Mouse (Mus musculus): ENCODE results near the gene Mfap1b. TPM values are rescaled to one million over a fixed set of nuclear protein-coding genes. Genes with fewer than 3 reads are reported as not detected.

Gene Mfap1b
- polyA plus RNA-seq, 1 experiment from 2014 or later: 47.5 TPM

DNA sequence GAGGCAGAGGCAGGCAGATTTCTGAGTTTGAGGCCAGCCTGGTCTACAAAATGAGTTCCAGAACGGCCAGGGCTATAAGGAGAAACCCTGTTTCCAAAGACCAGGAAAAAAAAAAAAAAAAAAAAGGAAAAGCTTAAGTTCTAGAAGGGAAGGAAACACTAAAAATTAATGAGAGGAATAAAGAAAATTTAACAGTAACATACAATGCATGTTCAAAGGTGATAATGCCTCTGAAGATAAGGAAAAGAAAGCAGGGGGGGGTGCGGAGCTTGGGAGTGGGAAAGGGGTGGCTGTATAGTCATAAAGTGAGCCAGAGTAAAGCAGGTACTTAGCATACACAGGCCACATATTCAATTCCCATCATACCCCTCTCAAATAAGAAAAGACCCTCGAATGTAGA lies 28.8 kb downstream of the Mfap1b start:
- H3K9me3 ChIP-seq: no peaks in the 10 kb centered on the region
- H3K9ac ChIP-seq: no peak overlapping the region
- no peak overlapping the region for H3K4me2 ChIP-seq
- H3K27ac ChIP-seq: no peak overlapping the region
- no peaks in the 10 kb centered on the region for H3K27me3 ChIP-seq (replicated peaks)
- WGBS: 80% methylated on average over 3 of the region's 3 CpGs
- no peaks in the 10 kb centered on the region for H3K36me3 ChIP-seq
- no peak overlapping the region for H3K4me3 ChIP-seq (replicated peaks)
- ATAC-seq (ENCODE audit: insufficient read depth, low FRiP score, low read depth): no peak
- peaks cover 12% of the 10 kb centered on the region for H3K4me1 ChIP-seq

DNA sequence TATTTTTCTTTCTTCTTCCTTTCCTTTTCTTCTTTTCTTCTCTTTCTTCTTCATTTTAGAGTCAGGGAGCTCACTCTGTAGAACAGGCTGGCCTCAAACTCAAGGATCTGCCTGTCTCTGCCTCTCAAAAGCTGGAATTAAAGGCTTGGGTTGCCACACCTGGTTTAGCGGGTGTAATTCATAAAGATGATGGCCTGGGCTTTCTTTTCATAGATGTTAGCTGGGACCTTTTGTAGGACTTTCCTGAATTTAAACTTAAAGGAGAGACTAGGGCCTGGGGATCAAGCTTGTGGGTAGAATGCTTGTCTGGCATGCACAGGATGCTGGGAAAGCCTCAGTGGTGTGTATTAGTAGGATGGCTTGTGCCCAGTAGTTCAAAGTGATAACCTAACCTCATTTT lies 29.7 kb downstream of the Mfap1b start, which contains the start of gene Ell3:
Ell3 (minus strand) TSS at position 101 of the 400 bp plus-strand sequence.
- Histone ChIP-seq H3K4me3 (replicated peaks) (peak within 1 kb of the TSS; percentile 45; the same call in 1 of the 2 replicates), H3K4me2 (peak within 1 kb of the TSS; percentile 87), H3K36me3 (peaks cover 4% of the 10 kb centered on the region; the same call in 1 of the 2 replicates), H3K4me1 (peaks cover 12% of the 10 kb centered on the region), H3K9ac (no peak within 1 kb of the TSS), H3K27me3 (replicated peaks) (no peaks in the 10 kb centered on the region), H3K9me3 (no peaks in the 10 kb centered on the region), H3K27ac (no peak within 1 kb of the TSS)
- WGBS: 83% methylated on average over 1 of the region's 1 CpGs
- no peak for ATAC-seq (ENCODE audit: insufficient read depth, low FRiP score, low read depth)

DNA sequence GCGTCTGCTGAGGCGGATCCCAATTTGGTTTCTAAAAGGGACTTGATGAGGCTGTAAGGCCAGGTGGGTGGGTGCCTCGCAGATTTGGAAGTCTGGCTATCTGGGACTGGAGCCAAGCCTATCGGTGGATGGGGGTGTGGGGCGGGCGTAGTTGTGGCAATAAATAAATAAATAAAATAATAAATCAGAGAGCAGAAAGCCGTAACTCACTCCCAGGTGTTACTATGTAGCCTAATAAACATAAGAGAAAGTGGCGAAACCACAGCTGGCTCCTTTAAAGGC lies 30.9 kb downstream of the Mfap1b start:
- Histone ChIP-seq H3K9ac (no peak overlapping the region), H3K4me1 (peaks cover 12% of the 10 kb centered on the region), H3K27me3 (replicated peaks) (no peaks in the 10 kb centered on the region), H3K27ac (no peak overlapping the region), H3K9me3 (no peaks in the 10 kb centered on the region), H3K36me3 (peaks cover 13% of the 10 kb centered on the region), H3K4me3 (replicated peaks) (peak overlapping the region; percentile 45), H3K4me2 (peak overlapping the region; percentile 87)
- ATAC-seq (ENCODE audit: insufficient read depth, low FRiP score, low read depth): no peak
- WGBS: 14% methylated on average over 8 of the region's 8 CpGs

DNA sequence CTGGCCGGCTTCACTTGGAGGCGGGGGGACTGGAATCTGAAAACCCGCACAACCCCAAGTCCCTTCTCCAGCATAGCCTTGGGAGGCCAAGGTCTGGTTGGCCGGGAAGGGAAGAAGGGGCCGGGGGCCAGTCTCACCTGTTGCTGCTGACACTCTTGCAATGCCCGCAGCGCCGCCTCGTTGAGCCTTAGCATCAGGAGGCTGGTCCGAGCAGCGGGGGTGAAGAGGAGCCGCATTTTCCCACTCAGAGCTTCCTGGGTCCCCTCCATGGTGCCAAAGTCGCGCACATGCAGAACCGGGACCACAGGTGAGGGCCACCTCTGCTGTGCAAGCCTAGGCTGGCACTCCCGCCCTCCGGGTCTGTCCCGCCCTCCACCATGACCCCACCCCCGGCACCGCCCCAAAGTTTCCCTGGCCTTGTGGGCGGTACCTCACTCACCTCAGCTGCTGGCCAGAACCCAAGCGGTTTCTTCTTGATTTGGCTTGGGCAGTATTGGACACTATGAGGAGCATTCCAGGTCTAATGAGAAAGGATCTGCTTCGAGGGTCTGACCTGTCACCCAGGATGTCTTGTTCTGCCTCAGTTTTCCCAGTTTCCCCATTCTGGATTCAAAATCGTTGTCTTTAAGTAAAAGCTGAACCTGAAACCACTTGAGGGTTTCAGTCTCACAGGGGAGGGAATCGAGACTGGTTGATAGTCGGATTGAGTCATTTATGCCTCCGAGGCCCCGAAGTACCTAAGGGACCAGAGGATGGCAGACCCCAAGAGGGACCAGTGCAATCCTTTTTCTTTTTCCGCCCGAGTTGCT lies 31.4 kb downstream of the Mfap1b start:
- Histone ChIP-seq H3K9me3 (no peaks in the 10 kb centered on the region), H3K9ac (peak overlapping the region; percentile 33; the same call in 1 of the 2 replicates), H3K27me3 (replicated peaks) (no peaks in the 10 kb centered on the region), H3K27ac (no peak overlapping the region), H3K4me2 (peak overlapping the region; percentile 87), H3K36me3 (peaks cover 16% of the 10 kb centered on the region), H3K4me1 (peaks cover 12% of the 10 kb centered on the region), H3K4me3 (replicated peaks) (peak overlapping the region; percentile 45)
- 1% methylated on average over 30 of the region's 30 CpGs for WGBS
- peak; percentile 91 for ATAC-seq (ENCODE audit: insufficient read depth, low FRiP score, low read depth)

DNA sequence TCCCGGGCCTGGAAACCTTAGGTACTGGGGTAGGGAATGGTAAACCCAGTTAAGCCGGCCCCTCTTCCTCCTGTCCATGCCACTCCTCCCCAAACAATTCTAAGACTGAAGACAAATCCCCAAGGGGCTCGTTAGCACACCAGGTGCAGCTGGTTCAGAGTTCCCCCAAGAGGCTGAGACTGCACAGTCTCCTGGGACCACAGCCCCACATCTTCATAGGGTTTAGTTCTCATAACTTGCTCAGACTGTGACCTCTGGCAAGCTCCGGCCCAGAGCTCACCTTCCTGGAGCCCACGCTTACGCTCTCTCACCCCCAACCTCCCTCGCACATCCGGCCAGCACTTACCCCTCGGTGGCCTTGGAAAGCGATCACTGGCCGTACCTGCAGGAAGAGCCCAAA lies 32.1 kb downstream of the Mfap1b start:
- 10% methylated on average over 11 of the region's 11 CpGs for WGBS
- Histone ChIP-seq H3K36me3 (peaks cover 22% of the 10 kb centered on the region), H3K9ac (no peak overlapping the region), H3K4me1 (peaks cover 12% of the 10 kb centered on the region), H3K4me3 (replicated peaks) (peak overlapping the region; percentile 45), H3K27ac (no peak overlapping the region), H3K27me3 (replicated peaks) (no peaks in the 10 kb centered on the region), H3K9me3 (no peaks in the 10 kb centered on the region), H3K4me2 (peak overlapping the region; percentile 87)
- peak; percentile 7; the same call in 1 of the 2 replicates for ATAC-seq (ENCODE audit: insufficient read depth, low FRiP score, low read depth)

DNA sequence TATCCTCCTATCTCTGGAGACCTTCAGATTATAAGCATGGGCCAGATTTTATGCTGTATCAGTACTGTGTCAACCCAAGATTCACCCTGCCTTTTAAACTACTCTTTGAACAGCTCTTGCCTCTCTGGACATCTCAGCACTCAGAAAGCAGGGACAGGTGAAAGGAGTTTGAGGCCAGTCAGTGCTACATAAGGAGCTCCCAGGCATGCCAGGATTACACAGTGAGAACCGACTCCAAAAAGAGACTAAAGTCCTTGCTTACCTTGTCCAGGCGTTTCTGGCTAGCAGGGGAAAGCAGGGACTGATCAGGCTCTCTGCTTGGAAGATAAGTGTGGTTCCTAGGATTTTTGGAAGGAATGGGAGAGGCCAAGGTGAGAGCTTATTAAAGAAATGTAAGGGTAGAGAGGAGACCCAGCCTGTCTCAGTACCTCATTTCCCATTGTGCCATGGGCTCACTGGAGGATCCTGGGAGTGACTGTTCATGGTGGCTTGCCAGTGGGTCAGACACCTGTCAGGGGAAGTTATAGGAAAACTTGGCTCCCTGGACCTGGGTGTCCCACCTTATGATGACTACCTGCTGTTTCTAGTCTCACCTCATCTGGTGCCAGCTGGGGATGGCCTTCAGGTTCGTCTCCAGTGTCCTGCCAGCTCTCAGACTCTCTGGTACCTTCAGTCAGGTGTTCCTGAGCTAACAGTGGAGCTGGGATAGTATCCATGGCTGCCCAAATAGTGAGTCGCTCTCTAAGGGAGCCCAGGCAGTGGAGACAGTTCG lies 32.8 kb downstream of the Mfap1b start:
- no peak for ATAC-seq (ENCODE audit: insufficient read depth, low FRiP score, low read depth)
- no peak overlapping the region for H3K4me3 ChIP-seq (replicated peaks)
- peaks cover 24% of the 10 kb centered on the region for H3K36me3 ChIP-seq
- H3K27me3 ChIP-seq (replicated peaks): no peaks in the 10 kb centered on the region
- no peaks in the 10 kb centered on the region for H3K9me3 ChIP-seq
- WGBS: 54% methylated on average over 5 of the region's 5 CpGs
- no peak overlapping the region for H3K9ac ChIP-seq
- peak overlapping the region; percentile 87; the same call in 1 of the 2 replicates for H3K4me2 ChIP-seq
- peaks cover 12% of the 10 kb centered on the region for H3K4me1 ChIP-seq
- no peak overlapping the region for H3K27ac ChIP-seq

DNA sequence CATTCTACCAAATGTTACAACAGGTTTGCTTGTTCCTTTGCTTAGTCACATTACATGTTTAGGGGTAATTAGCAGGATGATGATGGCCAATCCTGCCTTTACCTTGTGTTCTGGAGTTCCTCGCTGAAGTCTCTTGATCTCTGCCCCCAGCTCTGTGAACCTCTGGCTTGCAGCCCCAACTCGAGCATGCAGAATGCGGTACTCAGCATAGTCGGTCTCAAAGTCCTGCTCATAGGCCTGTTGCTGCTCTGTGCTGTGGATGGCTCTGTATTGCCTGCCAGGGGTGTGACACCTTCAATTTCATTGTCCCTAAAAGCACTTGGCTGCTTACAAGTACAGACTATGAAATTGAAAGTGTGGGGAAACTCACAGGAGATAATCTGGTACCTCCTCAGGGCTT lies 34.1 kb downstream of the Mfap1b start:
- ATAC-seq (ENCODE audit: insufficient read depth, low FRiP score, low read depth): no peak
- WGBS: 75% methylated on average over 4 of the region's 4 CpGs
- peaks cover 34% of the 10 kb centered on the region for H3K36me3 ChIP-seq

DNA sequence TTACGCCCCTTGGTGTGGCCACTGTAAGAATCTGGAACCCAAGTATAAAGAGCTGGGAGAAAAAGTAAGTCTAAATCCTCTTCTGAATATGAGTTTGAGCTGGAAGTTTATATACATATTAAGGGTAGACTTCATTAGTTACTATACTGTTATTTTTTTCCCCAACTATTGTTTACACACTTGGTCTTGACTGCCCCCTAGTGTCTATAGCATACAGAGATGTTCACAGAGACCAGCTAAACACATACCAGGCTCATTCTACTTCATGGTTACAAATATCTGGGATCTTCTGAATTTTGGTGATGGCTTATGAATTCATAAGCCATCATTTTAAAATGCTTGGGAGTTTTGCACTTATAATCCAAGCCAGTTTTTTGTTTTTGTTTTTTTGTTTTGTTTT lies 39.0 kb downstream of the Mfap1b start:
- H3K27ac ChIP-seq: no peak overlapping the region
- no peak overlapping the region for H3K4me3 ChIP-seq (replicated peaks)
- H3K36me3 ChIP-seq: peaks cover 77% of the 10 kb centered on the region
- ATAC-seq (ENCODE audit: insufficient read depth, low FRiP score, low read depth): no peak
- no peak overlapping the region for H3K4me2 ChIP-seq
- 97% methylated on average over 1 of the region's 1 CpGs for WGBS
- no peaks in the 10 kb centered on the region for H3K9me3 ChIP-seq
- no peaks in the 10 kb centered on the region for H3K27me3 ChIP-seq (replicated peaks)
- no peak overlapping the region for H3K9ac ChIP-seq
- no peaks in the 10 kb centered on the region for H3K4me1 ChIP-seq

More for the DNA sequence above, 34.1 kb downstream of the Mfap1b start:
- Histone ChIP-seq H3K4me2 (no peak overlapping the region), H3K9ac (no peak overlapping the region), H3K27ac (no peak overlapping the region), H3K9me3 (no peaks in the 10 kb centered on the region), H3K4me3 (replicated peaks) (no peak overlapping the region), H3K4me1 (peaks cover 12% of the 10 kb centered on the region), H3K27me3 (replicated peaks) (no peaks in the 10 kb centered on the region)

DNA sequence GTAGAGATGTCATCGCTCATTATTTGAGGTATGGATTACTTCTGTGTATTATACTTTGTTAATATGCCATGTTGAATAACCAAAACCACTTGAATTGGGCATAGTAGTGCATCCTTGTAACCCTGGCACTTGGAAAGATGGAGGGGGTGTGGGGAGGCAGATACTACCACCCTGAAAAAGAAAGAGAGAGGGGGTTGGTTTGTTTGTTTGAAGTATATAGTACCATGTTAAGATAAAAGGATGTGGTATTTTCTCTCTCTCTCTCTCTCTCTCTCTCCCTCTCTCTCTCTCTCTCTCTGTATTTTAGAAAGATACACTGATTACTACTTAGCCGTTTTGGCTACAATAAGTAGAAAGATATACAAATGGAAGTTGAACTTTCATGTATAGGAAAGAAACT lies 48.0 kb downstream of the Mfap1b start:
- Histone ChIP-seq H3K9me3 (no peaks in the 10 kb centered on the region), H3K27ac (no peak overlapping the region), H3K4me2 (no peak overlapping the region), H3K27me3 (replicated peaks) (no peaks in the 10 kb centered on the region), H3K4me3 (replicated peaks) (no peak overlapping the region), H3K9ac (no peak overlapping the region), H3K4me1 (no peaks in the 10 kb centered on the region), H3K36me3 (peaks cover 41% of the 10 kb centered on the region; the same call in 1 of the 2 replicates)
- WGBS: 88% methylated on average over 2 of the region's 2 CpGs
- ATAC-seq (ENCODE audit: insufficient read depth, low FRiP score, low read depth): no peak

DNA sequence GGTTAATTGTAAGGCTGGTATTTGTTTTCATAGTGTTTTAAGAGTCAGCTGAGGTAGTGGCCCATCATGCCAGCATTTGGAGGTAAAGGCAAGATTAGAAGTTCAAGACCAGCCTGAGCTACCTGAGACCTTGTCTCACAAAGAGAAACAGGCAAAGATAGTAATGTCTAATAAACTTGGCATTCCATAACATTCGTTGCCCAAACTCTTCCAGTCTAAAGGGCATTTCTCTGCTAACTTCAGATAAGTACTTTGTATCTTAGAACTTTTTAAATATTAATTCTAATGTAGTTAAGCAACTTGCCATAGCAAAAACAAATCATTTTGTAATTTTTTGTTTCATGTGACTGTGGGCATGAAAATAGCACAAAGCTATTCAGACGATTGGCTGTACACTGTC lies 50.7 kb downstream of the Mfap1b start:
- H3K4me2 ChIP-seq: no peak overlapping the region
- no peak overlapping the region for H3K27ac ChIP-seq
- WGBS: 92% methylated on average over 2 of the region's 2 CpGs
- no peak overlapping the region for H3K4me3 ChIP-seq (replicated peaks)
- no peaks in the 10 kb centered on the region for H3K27me3 ChIP-seq (replicated peaks)
- H3K9me3 ChIP-seq: no peaks in the 10 kb centered on the region
- H3K4me1 ChIP-seq: 0 out of 2 replicates have a peak, but pooled peaks cover 10% of the 10 kb centered on the region
- peaks cover 30% of the 10 kb centered on the region; the same call in 1 of the 2 replicates for H3K36me3 ChIP-seq
- H3K9ac ChIP-seq: no peak overlapping the region
- ATAC-seq (ENCODE audit: insufficient read depth, low FRiP score, low read depth): no peak

DNA sequence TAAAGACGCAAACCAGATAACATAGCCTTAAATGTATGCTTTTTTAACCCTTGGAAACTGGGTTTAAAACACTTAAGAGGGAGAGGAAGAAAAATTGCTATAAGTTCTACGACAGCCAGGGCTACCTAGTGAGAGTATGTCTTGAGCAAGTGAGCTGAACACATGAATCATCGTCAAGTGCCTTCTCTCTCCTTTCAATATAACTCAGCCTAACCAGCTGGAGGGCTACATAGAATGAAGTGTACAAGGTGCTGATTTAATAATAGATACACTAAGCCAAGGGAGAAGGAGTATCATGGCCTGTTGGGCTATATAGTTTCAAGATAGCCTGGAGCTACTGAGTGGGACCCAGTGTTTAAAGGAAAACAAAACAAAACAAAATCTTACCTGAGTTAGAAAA lies 55.4 kb downstream of the Mfap1b start:
- Histone ChIP-seq H3K9me3 (no peaks in the 10 kb centered on the region), H3K9ac (no peak overlapping the region), H3K27ac (no peak overlapping the region), H3K27me3 (replicated peaks) (no peaks in the 10 kb centered on the region), H3K4me2 (no peak overlapping the region), H3K4me3 (replicated peaks) (no peak overlapping the region), H3K36me3 (peaks cover 20% of the 10 kb centered on the region; the same call in 1 of the 2 replicates), H3K4me1 (peaks cover 21% of the 10 kb centered on the region; the same call in 1 of the 2 replicates)
- no peak for ATAC-seq (ENCODE audit: insufficient read depth, low FRiP score, low read depth)
- 77% methylated on average over 3 of the region's 3 CpGs for WGBS

DNA sequence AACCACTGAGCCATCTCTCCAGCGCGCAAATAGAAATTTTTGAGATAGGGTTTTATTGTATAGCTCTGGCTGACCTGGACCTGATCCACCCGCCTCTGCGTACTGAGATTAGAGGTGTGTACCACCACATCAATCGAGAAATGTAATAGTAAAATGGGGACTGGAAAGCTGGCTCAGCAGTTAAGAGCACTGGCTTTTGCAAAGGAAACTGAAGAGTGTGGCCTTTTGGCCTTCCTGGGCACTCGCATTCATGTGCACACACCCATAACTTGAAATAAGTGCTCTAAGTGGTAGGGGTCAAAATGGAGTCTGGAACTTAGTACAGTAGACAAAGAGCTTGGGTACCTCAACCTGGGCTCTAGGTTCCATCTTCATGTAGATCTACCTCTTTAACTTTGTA lies 57.5 kb downstream of the Mfap1b start:
- Histone ChIP-seq H3K4me2 (peak overlapping the region; percentile 29), H3K27ac (no peak overlapping the region), H3K4me3 (replicated peaks) (no peak overlapping the region; the same call in 1 of the 2 replicates), H3K4me1 (peaks cover 24% of the 10 kb centered on the region; the same call in 1 of the 2 replicates), H3K36me3 (peaks cover 10% of the 10 kb centered on the region; the same call in 1 of the 2 replicates), H3K9me3 (no peaks in the 10 kb centered on the region), H3K27me3 (replicated peaks) (no peaks in the 10 kb centered on the region), H3K9ac (no peak overlapping the region)
- no peak for ATAC-seq (ENCODE audit: insufficient read depth, low FRiP score, low read depth)
- WGBS: 80% methylated on average over 6 of the region's 6 CpGs
